Mouse (Mus musculus) kidney, postnatal 36 days (tissue): ENCODE data around the gene Six1.

ENCODE experiments used
- DNase-seq, 2 experiments: peaks; one replicate each; pipeline ENCODE4 v3.0.0; 2021 to 2022; ENCODE audit warnings: mixed read lengths in 2 of 2

The Six1 gene

GRCm38 (mm10) chr12:73034901-73035895 lies 18.5 kb downstream of the Six1 start:
- DNase-seq, result no peak

DNA sequence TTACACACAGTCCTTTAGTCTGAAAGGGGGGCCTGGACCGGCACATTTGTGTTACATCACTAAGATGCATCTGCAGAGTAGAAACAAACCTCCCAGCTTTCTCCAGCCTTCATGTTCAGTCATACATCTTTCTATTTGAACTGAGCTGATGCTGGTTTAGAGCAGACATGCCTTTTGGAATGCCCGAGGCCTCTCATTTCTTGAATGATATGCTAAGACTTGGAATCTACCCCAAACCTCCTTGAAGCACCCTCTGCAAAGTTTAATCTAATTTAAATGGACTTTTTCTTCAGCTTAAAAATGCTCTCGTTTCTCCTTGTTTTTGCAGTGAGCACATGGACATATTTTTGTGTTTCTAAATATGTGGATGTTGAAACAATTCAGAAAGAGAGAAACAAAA lies 21.0 kb downstream of the Six1 start:
- no peak for DNase-seq

GRCm38 (mm10) chr12:73031315-73031714 lies 22.4 kb downstream of the Six1 start:
- no peak for DNase-seq

DNA sequence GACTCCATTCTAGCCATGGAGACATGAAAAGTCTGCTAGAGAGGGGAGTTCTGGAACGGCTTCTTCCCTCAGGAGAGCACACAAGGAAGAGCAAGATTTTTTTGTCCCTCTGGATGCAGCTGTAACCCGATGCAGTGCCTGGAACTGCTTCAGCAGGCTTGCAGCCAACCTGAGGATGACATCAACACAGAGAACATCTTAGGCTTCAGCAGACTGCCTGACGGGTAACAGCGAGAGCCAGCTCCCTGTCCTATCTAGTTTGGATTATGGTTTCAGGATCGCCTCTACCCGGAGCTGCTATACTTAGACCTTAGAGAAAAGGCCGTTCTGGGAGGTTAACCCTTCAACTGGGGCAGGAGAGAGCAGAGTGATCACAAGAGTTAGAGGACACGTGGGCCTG lies 28.2 kb downstream of the Six1 start:
- no peak for DNase-seq

DNA sequence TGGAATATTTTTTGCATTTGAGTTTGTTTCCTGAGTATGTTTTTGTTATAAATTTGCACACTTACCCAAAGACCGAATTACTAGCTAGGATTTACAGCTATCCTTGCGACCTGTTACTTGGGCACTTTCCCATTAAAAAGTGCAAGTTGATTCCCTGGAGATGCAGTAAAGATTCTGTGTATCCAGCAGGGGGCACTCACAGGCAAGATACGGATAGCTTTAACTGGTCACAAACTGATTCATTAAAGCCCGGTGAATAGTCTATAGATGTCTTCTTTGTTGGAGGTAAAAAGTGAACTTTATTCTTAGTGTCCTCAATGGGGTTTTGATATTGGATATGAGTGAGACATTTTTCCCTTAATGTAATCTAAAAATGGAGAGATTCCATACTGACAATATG lies 32.7 kb downstream of the Six1 start:
- DNase-seq, result peak; percentile 65 to 90

DNA sequence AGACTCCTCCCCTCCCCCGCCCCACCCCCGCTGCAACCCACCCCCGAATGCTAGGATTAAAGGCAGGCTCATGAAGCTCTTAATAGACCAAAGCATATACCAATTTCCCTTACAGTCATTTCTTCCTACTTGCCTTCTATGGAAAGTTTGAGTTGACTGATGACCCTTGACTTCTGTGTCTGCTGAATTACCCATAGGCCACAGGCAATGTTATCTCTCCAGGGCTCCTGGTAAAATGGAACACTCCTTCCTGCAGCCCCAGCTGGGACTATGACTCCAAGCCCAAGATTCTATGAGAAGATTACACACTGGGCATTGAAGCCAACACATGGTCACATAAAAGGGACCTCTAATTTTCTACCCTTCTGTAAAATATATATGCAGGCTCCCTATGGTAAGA lies 33.3 kb downstream of the Six1 start:
- DNase-seq, result no peak

GRCm38 (mm10) chr12:73018838-73019237 lies 34.8 kb downstream of the Six1 start:
- DNase-seq, result no peak

- DNase-seq, result no peak
Observed at GRCm38 (mm10) chr12:73016171-73016570, 37.5 kb downstream of the Six1 start.

DNA sequence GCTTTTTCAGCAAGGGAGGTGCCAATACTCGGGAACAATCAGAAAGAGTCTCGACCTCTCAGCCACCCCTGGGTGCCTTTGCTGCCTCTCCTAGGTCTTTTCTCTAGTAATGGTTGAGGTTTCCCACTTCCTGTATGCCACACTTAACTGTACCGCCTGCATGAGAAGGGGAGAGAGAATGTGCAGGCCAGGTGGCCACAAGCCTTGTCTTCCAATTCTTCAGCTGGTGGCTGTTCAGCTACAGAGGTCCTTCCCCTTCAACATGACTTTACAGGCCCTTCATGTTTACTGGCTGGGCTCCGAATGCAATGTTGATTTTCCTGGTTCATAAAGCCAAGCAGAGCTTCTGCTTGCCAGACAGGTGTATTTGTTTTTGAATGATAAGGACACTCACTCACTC lies 39.4 kb downstream of the Six1 start:
- DNase-seq, result no peak

DNA sequence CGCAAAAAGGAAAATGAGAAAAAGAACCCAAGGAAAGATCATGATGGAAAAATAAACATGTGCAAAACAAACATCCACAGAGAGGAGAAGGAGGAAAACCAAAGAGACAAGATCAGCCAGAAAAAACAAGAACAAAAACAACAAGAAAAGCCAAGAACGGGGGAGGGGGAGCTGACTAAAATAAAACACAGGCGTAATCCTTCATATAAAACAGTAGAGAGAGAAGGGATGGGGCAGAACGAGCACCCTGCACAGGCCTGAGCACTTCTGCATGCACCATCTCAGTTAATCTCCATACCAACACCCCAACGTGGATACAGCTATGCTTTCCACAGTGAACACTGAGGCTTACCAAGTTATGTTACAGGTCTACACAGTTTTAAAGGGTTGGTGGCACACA lies 40.9 kb downstream of the Six1 start:
- no peak for DNase-seq

DNA sequence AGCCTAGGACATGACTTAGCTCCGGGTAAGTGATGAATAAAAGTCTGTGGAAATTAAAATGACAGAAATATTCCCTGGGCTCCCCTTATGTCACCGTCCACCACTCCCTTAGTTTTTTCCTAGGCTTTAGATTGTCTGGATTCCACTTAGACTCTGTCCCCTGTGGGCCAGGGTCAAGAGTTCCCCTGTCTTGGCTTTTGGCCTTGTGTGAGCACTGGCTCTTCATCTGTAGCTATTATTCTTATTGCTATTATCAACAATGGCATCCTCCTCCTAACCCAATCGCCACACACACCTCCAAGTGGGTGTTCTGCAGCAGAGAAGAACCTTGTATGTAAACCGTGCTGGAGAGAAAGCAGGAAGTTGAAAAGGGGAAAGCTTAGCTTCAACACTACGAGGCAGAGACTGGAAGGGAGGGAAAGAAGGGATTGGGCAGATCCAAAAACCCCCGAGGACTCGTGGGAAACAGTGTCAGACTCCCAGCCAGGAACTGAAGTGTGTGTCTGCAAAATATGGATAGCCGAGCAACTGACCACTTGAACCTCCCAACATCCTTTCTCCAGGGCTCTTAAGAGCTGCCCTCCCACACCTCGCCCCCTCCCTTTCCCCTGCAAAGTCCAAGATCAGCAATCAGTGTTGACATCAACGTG lies 41.4 kb downstream of the Six1 start:
- no peak for DNase-seq

GRCm38 (mm10) chr12:73002903-73003302 lies 50.8 kb downstream of the Six1 start:
- DNase-seq, result peak; percentile 22 to 31

DNA sequence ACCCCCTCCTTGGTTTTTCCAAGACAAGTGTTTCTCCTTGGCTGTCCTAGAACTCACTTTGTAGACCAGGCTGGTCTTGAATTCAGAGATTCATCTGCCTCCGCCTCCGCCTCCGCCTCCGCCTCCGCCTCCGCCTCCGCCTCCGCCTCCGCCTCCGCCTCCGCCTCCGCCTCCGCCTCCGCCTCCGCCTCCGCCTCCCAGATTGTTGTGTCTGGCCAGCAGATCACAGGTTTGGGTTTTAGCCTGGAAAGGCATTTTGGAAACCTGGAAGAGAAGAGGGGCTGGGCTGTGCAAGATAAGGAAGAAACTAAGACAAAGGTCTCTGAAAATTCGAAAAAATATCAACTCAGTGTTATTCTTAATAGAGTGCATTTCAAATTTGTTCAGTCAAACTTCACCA lies 51.4 kb downstream of the Six1 start:
- peak; percentile 64 to 74 for DNase-seq

DNA sequence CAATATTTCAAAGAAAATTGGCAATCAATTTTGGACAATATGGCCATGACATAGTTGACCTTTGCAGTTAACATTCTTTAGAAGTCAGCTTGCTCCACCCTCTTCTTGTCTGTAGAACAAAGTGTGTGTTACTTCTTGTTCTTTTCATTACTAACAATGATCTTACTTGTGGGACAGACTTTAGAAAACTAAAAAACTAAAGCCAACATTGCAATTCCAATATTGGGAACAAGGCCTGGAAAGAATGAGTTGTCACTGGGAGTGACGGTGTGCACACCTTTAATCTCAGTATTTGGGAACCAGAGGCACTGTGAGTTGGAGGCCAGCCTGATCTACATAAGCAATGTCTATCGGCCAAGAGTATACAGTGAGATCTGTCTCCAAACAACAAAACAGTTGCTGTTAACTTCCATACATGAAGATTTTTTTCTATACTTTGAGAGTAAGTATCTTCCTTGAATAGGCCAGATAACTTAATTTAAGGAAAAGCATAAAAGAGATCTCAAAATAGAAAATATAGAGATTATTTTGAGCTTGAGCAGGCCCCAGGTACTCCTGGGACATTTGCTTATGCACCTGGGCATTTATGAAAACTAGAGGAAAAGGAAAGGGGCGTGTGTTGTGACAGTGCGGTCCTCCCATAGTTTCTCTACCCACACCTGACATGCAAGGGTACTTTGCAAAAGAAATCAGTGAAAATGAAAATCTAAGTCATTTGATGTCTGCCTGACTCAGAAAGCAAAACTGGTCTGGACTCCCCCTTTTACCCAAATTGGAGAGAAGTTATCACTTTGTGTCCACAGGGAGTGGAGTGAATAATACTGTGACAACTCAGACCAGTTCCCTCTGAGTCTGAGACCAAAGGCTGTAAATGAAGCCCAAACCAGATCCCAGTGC lies 55.3 kb downstream of the Six1 start:
- DNase-seq, result no peak

DNA sequence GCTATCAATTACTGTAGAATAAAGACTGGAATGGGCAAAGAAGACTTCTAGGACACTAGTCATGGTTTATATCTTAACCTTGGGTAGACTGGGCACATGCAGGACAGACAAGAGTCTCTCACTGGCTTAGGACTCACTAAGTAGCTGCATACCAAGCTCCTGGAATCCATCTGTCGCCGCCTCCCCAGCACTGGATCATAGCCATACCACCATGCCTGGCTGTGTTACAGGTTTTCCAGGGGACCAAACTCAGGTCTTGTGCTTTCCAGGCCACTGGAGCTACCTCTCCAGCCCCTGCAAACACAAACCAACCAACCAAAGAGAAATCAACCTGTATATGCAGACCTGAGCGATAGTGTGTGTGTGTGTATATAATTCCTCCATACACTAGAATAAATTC lies 57.0 kb downstream of the Six1 start:
- no peak for DNase-seq
